Mouse (Mus musculus) G1E-ER4 (cell line): ENCODE measurements around the gene Usb1. TPM values are rescaled to one million over a fixed set of nuclear protein-coding genes. Genes with fewer than 3 reads are reported as not detected.

Experiments
- GATA1 ChIP-seq: IDR thresholded peaks from one replicate; pipeline ENCODE4 v1.8.0; 2012; ENCODE audit warnings: low read length, inconsistent platforms
- polyA plus RNA-seq: library from polyadenylated mRNA; stranded (reverse); fragments of >175 nt; gene quantifications from 2 replicates; pipeline ENCODE4 v1.2.3, GENCODE M21; 2012

Gene Usb1
- polyA plus RNA-seq, 1 experiment: 16.0 TPM

DNA sequence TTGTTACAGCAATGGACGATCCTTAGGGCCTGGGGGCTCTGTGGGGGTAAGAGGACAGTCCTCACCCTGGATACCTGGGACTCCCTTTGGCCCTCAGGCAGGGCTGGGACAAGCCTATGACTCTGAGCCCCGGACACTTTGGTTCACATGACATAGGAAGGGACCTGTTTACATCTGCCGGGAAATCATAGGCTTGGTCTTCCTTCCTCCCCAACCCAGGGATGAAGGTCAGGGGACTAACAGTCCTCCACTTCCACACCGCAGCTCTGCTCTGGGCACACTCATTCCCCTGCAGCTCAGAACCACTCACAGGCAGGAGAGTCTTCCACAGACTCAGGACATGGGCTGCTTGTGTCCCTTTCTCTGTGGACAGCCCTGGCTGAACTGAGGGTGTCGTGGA lies 5.3 kb upstream of the Usb1 start:
- no peak for TF ChIP-seq GATA1

DNA sequence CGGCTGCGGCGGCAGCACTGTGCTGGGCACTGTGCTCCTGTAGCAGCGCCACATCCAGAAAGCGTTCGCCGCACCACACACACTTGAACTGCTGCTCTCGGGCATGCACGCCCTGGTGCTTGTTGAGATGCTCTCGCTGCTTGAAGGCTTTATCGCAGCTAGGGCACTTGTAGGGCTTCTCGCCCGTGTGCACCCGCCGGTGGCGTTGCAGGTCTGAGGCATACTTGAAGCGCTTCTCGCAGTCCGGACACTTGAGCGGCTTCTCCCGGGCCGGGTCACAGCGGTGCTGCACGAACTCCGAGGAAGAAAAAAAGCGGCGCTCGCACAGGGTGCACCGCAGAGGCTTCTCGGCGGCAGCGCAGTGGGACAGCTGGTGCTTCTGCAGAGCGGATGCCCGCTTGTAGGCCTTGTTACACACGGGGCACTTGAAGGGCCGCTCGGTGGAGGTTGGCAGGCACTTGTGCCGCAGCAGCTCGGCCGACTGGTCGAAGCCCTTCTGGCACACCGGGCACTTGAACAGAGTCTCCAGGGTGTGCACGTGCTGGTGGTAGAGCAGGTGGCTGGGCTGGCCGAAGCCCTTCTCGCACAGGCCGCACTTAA lies 4.1 kb upstream of the Usb1 start:
- no peak for TF ChIP-seq GATA1

DNA sequence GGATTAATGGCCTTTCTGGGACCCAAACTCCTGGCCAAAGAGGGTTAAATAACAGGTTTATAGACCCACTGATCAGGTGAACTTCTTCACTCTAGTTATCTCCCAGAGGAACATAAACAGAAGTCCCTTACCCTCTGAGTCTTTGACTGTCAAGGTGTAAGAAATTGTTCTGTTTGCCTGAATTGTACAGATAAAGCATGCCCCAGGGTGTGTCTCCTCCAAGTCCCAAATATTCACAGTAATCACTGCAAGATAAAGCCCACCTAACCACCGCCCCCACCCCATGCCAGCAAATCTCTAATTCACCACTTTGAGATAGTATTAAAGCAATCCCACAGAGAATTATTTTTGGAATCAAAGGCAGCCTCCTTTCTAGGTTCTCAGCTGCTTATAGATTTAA lies 1.7 kb upstream of the Usb1 start:
- TF ChIP-seq GATA1: no peak

DNA sequence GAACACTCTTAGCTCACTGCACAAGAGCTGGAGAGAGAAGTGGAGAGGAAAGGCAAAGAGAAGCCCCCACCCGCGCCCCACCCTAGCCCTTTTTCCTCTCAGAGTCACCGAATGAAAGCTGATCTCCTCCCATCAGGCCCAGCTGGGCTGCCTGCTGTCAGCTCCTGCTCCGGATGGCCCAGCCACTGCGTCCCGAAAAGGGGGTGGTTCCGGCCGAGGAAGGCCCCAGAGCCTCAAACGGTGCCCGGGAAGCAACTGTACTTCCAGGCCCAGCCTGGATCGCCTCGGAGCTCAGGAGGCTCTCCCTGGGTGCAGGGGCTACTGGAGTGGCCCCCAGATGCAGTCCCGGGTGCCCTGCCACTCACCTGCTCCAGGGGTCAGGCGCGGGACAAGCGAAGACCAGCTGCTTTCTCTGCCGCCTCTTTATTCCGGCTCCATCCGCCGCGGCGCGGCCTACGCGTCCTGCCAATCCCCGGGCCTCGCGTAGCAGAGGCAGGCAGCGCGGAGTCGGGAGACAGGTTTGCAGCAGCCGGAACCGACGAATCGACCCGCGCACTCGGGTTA lies 846 bp upstream of the Usb1 start:
- no peak for TF ChIP-seq GATA1

DNA sequence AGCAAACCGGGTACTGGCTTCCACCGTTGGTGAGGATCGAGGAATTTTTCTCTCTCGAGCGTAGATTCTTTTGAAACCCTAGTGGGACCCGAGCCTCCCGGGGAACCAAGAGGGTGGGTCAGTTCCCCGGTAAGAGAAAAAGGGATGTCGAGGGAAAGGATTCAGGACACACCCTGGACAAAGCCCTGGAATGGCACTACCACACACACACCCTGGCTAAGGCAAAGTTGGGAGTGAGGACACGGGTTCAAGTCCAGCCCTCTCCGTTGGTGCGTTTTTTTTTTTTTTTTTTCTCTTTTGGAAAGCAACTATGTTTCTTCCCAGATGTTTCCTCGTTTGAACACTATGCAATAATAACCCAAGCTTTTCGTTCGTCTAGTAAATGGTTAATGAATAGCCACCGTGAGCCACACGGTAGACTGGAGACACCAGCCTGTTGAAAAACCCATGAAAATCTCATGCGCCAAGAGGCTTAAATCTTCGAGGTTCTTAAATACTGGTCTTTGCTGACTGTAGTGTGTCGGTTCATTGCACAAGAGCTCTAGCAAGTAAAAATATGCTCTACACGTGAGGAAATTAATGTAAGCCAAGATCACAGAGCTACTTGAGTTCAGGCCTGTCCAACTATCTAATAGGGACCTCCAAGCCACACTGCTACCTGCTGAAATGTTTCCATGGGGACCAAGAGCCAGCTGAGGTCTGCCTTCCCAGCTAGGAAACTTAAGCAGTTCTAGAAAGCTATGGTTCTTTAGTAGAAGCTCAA lies 534 bp downstream of the Usb1 start:
- TF ChIP-seq GATA1: no peak

DNA sequence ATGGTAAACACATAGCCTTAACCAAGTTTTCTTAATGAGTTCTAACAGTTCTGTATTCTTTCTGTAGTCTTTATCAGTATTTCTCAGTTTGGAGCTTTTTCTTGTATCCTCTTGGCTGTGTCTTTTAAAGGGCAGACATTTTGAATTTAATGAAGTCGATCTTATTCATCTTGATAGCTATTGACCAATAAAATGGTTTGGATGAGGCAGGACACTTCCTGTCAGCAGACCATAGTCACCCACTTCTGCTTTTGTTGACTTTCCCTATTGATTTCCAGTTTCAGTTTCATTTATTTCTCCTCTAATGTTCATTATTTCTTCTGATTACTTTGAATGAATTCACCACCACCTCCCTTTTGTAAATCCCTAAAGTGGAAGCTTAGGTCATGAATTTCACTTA lies 3.6 kb downstream of the Usb1 start:
- no peak for TF ChIP-seq GATA1

DNA sequence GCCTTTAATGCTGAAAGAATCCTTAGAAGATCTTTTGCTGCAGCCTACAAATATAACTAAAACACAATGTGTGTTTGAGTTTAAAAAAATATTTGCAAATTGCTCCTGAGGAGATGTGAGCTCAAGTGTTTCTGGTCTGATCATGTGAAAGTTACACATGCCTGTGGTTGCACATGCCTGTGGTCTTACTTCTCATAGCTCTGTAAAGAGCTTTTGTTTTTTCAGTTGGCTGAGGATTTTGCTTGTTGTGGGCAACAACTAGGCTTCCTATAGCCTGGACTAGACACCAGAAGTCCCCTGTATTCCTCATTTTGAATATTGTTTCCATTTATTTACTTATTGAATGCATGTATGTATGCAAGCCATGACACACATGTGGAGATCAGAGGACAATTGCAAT lies 4.3 kb downstream of the Usb1 start:
- TF ChIP-seq GATA1: no peak

DNA sequence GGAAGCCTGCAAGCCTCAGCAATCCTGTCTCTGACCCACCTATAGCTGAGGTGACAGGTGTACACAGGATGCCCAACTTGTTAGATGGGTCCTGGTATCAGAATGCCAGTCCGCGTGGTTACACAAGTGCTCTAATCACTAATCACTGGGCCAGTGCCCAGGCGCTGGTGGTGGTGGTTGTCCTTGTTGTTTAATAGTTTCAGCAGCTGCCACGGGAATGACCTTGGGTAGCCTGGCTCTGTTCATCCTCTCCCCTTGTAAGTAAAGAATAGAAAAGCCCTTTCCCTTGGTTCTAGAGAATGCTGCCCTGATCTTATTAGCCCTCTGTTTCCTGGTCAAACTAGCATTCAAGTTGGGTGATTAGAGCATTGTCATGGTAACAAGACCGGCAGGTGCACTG lies 9.6 kb downstream of the Usb1 start:
- no peak for TF ChIP-seq GATA1

DNA sequence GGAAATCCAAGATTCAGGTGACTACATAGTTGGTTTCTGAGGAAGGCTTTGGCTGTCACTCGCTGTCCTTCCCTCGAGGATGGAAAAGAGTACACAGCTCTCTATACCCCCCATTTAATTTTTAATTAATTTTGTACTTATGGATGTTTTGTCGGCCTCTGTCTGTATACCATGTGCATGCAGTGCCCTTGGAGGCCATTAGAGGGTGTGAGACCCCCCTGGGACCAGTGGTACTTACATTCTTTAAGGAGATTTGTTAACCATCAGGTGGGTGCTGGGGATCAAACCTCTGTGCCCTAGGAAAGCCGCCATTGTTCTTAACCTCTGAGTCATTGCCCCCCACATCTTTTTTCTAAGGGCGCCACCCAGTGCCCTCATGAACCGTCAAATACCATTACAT lies 12.6 kb downstream of the Usb1 start:
- no peak for TF ChIP-seq GATA1

DNA sequence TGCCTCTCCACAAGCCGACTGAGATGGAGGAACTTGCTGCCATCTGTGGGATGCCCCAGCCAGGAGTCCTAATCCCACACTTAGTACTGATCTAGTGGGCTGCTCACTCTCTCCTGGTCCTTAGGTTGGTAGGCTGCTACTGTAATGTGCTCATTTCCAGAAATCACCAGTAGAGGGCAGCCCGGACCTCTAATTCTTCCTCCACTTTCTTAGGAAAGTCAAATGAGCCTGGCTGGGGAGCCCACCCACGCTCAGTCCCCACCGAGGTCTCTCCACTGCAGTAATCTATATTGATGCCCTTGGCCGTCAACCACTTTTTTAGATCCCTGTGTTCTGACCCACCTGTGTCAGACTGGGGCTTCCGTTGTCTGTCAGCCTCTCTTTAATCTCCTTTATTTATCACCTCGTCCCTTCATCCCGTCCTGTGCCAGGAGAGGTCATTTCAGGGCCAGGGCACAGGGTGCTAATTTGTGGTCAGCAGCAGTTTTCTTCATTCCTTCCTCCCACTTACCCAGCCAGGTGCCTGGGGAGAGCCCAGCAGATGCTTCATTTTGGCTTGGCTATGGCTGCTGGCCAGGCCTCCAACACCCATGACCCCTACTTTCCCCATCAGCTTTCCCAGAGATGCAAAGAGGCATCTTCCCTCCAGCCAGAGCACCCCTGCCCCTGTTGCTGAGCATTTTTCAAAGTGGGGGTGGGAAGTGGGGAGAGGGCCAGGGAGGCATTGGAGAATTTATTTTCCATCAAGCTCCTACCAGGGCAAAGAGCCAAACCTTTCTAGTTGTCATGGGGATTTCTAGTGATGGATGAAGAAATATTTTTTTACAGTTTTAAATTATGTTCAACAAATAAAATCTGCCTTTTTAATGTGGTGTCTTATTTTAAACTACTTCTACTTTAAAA lies 14.8 kb downstream of the Usb1 start:
- TF ChIP-seq GATA1: no peak

DNA sequence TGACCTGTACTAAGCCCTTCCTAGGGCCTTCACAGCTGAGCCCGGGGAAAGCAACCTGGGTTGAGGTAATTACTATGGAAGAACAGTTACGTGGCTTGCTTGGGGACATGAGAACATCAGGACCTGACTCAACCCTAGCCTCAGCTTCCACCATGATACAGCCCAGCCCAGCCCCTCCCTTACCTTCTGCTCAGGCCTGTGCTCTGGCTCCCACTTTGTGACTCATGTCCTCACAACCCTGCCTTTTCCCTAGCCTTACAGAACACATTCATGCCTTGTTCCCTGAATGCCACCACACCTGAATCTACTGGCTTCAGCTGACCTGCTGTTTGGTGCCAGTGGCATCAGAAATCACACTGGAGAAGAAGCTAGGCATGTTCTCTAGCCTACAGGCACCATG lies 16.3 kb downstream of the Usb1 start:
- TF ChIP-seq GATA1: no peak

DNA sequence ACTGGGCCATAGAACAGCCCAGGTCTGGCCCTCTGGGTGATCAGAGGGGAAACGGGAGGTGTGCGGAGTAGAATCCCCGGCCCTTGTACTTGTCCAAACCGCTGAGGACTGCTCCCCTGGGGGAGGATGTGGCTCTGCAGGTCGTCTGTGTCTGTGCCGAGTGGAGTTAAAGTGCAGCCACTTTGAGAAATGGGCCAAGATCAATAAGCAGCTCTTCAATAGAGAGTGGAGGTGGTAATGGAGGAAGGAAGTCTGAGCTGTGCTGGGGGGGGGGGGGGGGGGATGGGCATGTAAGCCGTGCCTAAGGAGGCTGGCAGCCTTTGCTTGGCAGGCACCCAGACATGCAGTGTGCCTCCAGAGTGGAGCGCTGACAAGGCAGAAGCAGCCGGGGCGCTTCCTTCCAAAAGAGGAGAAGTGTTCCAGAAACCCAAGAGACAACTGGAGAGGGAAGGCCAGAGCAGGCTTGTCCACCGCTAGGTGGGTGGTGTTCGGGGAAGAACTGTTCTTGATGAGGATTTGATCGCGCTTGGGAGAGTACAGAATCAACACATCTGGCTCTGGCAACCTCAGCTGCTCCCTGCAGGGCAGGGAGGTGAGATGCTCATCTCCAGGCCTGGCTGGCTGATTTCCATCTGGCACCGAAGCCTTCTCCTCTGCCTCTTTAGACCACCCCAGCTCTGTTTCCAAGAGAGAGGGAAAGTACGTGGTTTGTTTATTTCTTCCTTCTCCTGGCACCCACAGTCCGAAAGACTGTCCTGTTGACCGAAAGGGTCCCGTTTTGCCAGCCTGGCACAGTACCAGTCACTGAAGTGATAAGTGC lies 16.9 kb downstream of the Usb1 start:
- no peak for TF ChIP-seq GATA1

DNA sequence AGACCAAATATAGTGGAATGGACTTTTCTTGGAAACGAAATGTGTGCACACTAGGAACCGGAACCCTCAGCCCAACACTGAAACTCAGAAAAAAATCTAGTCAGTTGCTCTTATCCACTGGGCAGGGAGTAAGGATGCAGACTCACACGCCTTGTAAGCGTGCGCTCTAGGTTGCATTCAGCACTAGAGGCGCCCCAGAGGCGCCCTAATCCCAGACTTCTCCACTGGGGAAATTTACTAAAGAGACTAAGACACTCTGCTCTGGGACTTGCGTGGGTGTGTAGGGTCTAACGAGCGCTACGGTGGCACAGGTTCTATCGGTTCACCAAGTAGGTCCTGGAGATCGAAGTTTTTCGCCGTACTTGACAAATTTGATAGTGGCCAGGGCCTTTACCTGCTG lies 19.4 kb downstream of the Usb1 start:
- no peak for TF ChIP-seq GATA1

DNA sequence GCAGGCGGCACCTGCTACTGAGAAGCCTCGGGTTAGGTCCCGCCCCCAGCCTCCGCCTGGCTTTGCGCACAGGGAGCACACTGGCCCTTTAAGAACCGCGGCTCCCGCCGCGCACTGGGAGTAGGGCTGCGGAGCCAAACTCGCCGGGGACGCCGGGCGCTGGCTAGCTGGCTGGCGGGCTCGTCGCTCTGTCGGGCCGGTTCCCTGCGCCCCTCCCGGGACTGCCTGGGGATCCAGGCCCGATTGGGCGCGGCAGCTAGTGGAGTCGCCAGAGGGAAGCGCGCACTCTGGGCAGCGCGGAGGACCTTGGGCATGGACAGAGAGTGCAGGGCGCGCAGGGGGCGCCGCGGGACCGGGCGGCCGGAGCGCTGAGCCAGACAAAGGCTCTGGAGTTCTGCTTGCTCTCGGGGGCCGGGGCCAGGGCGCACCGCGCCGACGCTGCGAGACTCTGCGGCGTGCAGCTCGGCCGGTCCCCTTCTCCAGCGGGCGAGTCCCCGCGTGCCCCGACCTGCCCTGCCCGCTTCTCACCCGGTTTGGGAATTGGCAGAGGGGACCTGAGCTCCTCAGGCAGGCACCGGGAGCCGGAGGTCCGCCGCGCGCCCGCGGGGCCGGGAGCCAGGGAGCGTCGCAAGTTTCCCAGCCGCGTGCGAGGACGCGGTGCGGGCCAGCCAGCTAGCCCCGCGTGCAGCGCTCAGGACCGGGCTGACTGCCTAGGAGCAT lies 20.2 kb downstream of the Usb1 start, which contains the start of gene Mmp15:
Mmp15 (plus strand) TSS at position 118 of the 720 bp plus-strand sequence.
- no peak for TF ChIP-seq GATA1
